Mouse (Mus musculus) gastrocnemius, postnatal 36 days (tissue): ENCODE measurements at regions not wholly inside any gene's neighbourhood (a gene's known extent, or its start where the extent isn't known, plus 50 kb on each side); places are given as distances from the start of the nearest gene placed in this dataset.
"Not testable (repeated sequence)": the region's sequence is repeated elsewhere in the genome, so short reads cannot be mapped to it uniquely, and the experiment has no call there.

Source experiments
- DNase-seq, 2 experiments: peaks; one replicate each; pipeline ENCODE4 v3.0.0; 2022
- intact Hi-C: fragments of 180-260 bp; cut with DNase I; formaldehyde crosslinking; loops from one replicate; pipeline ENCODE4 v1.15.1; 2025

- intact Hi-C loops: not testable (repeated sequence)
Observed at GRCm38 (mm10) chr10:9327881-9328280, 347.1 kb downstream of the Samd5 start.

GRCm38 (mm10) chr10:9312326-9312725, 362.7 kb downstream of the Samd5 start:
- DNase-seq: no peak
- intact Hi-C loops: no loop called here

More at GRCm38 (mm10) chr10:9327881-9328280, 347.1 kb downstream of the Samd5 start:
- not testable (repeated sequence) for DNase-seq

- DNase-seq: no peak
- intact Hi-C loops: no loop called here
Observed at GRCm38 (mm10) chr10:9310346-9310745, 364.7 kb downstream of the Samd5 start.

GRCm38 (mm10) chr10:9296055-9296454, 379.0 kb downstream of the Samd5 start:
- intact Hi-C loops: no loop called here
- DNase-seq: no peak

- intact Hi-C loops: no loop called here
- no peak for DNase-seq
Observed at GRCm38 (mm10) chr10:9295269-9295668, 379.7 kb downstream of the Samd5 start.

- intact Hi-C loops: no loop called here
- no peak for DNase-seq
Observed at GRCm38 (mm10) chr10:9294620-9295019, 380.4 kb downstream of the Samd5 start.

GRCm38 (mm10) chr10:9291456-9292146, 383.4 kb downstream of the Samd5 start:
- intact Hi-C loops: no loop called here
- no peak for DNase-seq

- no peak for DNase-seq
- intact Hi-C loops: no loop called here
Observed at GRCm38 (mm10) chr10:9272940-9273339, 387.1 kb upstream of the Sash1 start.

- no peak for DNase-seq
- intact Hi-C loops: no loop called here
Observed at GRCm38 (mm10) chr10:9272243-9272642, 386.4 kb upstream of the Sash1 start.

GRCm38 (mm10) chr10:9265528-9265927, 379.7 kb upstream of the Sash1 start:
- intact Hi-C loops: no loop called here
- DNase-seq: no peak

- intact Hi-C loops: no loop called here
- no peak for DNase-seq
Observed at GRCm38 (mm10) chr10:9264309-9265000, 378.6 kb upstream of the Sash1 start.

- intact Hi-C loops: no loop called here
- no peak for DNase-seq
Observed at GRCm38 (mm10) chr10:9258705-9259104, 372.8 kb upstream of the Sash1 start.

GRCm38 (mm10) chr10:9252941-9253217, 367.0 kb upstream of the Sash1 start:
- no peak for DNase-seq
- intact Hi-C loops: no loop called here

- intact Hi-C loops: no loop called here
Observed at GRCm38 (mm10) chr10:9252120-9252940, 366.5 kb upstream of the Sash1 start.

GRCm38 (mm10) chr10:9243281-9243618, 357.4 kb upstream of the Sash1 start:
- intact Hi-C loops: no loop called here
- DNase-seq: no peak

More at GRCm38 (mm10) chr10:9252120-9252940, 366.5 kb upstream of the Sash1 start:
- DNase-seq: no peak

- no peak for DNase-seq
- intact Hi-C loops: no loop called here
Observed at GRCm38 (mm10) chr10:9242596-9243280, 356.9 kb upstream of the Sash1 start.

- intact Hi-C loops: no loop called here
- no peak for DNase-seq
Observed at GRCm38 (mm10) chr10:9239956-9240355, 354.1 kb upstream of the Sash1 start.

GRCm38 (mm10) chr10:9231751-9232150, 345.9 kb upstream of the Sash1 start:
- intact Hi-C loops: no loop called here
- no peak for DNase-seq

GRCm38 (mm10) chr10:9229116-9229515, 343.2 kb upstream of the Sash1 start:
- DNase-seq: no peak
- intact Hi-C loops: no loop called here

- no peak for DNase-seq
- intact Hi-C loops: no loop called here
Observed at GRCm38 (mm10) chr10:9227361-9227760, 341.5 kb upstream of the Sash1 start.

- DNase-seq: no peak
- intact Hi-C loops: no loop called here
Observed at GRCm38 (mm10) chr10:9210646-9211045, 324.8 kb upstream of the Sash1 start.
